Mouse (Mus musculus): ENCODE measurements around the gene Orai3.

DNA sequence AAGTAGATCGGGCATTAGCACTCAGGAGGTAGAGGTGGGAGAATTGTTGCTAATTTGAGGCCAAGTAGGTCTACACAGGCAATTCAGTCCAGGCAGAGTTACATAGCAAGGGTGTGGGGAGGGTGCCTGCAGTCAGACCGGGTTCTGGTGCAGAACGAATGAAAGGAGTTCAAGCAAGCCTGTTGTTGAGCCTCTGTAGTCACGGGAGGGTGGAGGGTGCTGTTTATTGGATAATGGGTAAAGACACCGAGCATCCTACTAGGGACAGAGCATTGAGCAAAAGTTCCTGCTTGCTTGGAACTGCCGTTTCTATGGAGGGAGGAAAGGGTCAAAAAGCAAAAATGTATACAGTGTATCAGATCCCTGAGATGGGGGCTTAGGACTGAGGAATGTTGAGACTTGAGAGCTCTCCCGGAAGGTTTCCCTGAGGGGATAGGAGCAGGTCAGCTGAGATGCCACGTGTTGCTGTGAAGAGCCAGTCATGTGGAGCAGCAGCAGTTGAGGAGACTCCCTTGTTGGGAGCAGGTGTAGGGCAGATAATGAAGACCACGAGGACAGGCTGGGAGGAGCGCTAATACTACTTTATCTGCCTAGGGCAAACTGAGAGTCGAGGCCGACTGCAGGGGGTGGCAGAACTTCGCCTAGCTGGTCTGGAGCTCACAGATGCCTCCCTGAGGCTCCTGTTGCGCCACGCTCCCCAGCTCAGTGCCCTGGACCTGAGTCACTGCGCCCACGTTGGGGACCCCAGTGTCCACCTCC, 2.6 kb upstream of the Orai3 start:
- TF ChIP-seq ZC3H11A (IDR thresholded peaks at IDR 0.05; ENCODE audit: borderline replicate concordance, low read depth, low read length) (no peak), ZNF384 (IDR thresholded peaks at IDR 0.05; ENCODE audit: low read depth, low read length) (no peak), CHD2 (IDR thresholded peaks at IDR 0.05; ENCODE audit: low read depth, low read length) (no peak), HCFC1 (IDR thresholded peaks at IDR 0.05; ENCODE audit: borderline replicate concordance, insufficient read depth, low read length) (no peak), MAFK (IDR thresholded peaks at IDR 0.05; ENCODE audit: insufficient read depth, low read depth, low read length) (no peak)

All from ES-E14 (cell line).